Mouse (Mus musculus): ENCODE measurements around the gene Eif4e.

Eif4e gene

GRCm38 (mm10) chr3:138526073-138526915, at the start of gene Eif4e:
Gene Eif4e, plus strand, starts transcription at chr3:138526179.
- in situ Hi-C loops (cut with MboI, MseI), result no loop called here

- in situ Hi-C loops (cut with MboI, MseI), result no loop called here
Measured at GRCm38 (mm10) chr3:138479489-138479888, 46.5 kb upstream of the Eif4e start.

GRCm38 (mm10) chr3:138481526-138482284, 44.3 kb upstream of the Eif4e start:
- in situ Hi-C loops (cut with MboI, MseI), result no loop called here

- in situ Hi-C loops (cut with MboI, MseI), result no loop called here
Measured at GRCm38 (mm10) chr3:138483240-138483639, 42.7 kb upstream of the Eif4e start.

- in situ Hi-C loops (cut with MboI, MseI), result no loop called here
Measured at GRCm38 (mm10) chr3:138488584-138489326, 37.2 kb upstream of the Eif4e start.

- in situ Hi-C loops (cut with MboI, MseI), result no loop called here
Measured at GRCm38 (mm10) chr3:138489327-138490033, 36.5 kb upstream of the Eif4e start, which contains the start of gene Metap1. Gene Metap1, minus strand, starts transcription at chr3:138489515.

- in situ Hi-C loops (cut with MboI, MseI), result no loop called here
Measured at GRCm38 (mm10) chr3:138490034-138490337, 36.0 kb upstream of the Eif4e start.

GRCm38 (mm10) chr3:138493668-138494067, 32.3 kb upstream of the Eif4e start:
- in situ Hi-C loops (cut with MboI, MseI), result no loop called here

GRCm38 (mm10) chr3:138494565-138494964, 31.4 kb upstream of the Eif4e start:
- in situ Hi-C loops (cut with MboI, MseI), result no loop called here

- in situ Hi-C loops (cut with MboI, MseI), result no loop called here
Measured at GRCm38 (mm10) chr3:138495166-138496145, 30.5 kb upstream of the Eif4e start.

- in situ Hi-C loops (cut with MboI, MseI), result no loop called here
Measured at GRCm38 (mm10) chr3:138498731-138499130, 27.2 kb upstream of the Eif4e start.

- in situ Hi-C loops (cut with MboI, MseI), result no loop called here
Measured at GRCm38 (mm10) chr3:138499854-138500740, 25.9 kb upstream of the Eif4e start.

GRCm38 (mm10) chr3:138503754-138504153, 22.2 kb upstream of the Eif4e start:
- in situ Hi-C loops (cut with MboI, MseI), result no loop called here

GRCm38 (mm10) chr3:138506749-138507148, 19.2 kb upstream of the Eif4e start:
- in situ Hi-C loops (cut with MboI, MseI), result no loop called here

- in situ Hi-C loops (cut with MboI, MseI), result no loop called here
Measured at GRCm38 (mm10) chr3:138509581-138509980, 16.4 kb upstream of the Eif4e start.

- in situ Hi-C loops (cut with MboI, MseI), result no loop called here
Measured at GRCm38 (mm10) chr3:138510471-138510870, 15.5 kb upstream of the Eif4e start.

- in situ Hi-C loops (cut with MboI, MseI), result no loop called here
Measured at GRCm38 (mm10) chr3:138513243-138513642, 12.7 kb upstream of the Eif4e start.

GRCm38 (mm10) chr3:138514749-138515148, 11.2 kb upstream of the Eif4e start:
- in situ Hi-C loops (cut with MboI, MseI), result no loop called here

- in situ Hi-C loops (cut with MboI, MseI), result no loop called here
Measured at GRCm38 (mm10) chr3:138515656-138516370, 10.2 kb upstream of the Eif4e start.
